Mouse (Mus musculus): Measurements from ENCODE around the gene Ess2.

Gene Ess2

DNA sequence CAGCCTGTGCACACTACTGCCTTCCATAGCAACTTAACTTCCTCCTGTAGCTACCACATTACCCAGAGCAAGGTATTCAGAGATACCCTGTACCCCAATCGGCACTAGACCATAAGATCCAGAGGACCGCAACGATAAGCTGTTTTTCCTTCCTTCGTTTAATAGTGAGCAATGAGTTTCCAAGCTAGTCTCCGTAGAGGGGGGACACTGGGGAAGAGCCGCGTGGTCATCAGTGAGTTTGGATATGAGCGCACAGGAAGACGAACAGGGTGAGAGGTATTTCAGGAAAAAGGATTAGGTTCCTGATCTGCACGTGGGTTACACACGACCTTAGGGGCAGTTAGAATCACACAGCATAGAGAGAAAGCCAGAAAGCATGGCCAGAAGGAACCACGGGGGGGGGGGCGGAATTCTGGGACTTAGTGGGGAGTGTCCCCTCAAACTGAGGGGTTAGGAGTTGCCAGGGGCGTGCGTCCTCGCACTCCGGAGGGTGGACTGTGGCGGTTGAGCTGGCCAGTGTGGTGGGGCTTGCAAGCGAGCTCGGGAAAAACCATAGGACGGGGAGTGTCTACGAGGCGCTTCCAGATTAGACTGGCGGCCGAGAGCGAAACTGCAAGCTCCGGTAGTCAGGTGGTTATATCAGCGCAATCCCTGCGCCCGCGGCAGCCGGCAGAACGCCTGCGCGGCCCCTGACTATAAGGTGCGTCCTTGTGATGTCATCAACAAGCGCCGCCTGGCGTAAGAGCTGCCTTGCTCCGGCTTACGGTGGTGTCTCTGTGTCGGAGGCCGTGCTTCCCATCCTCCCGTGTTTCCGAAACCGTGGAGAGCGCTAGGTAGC, 10.4 kb upstream of the Ess2 start:
- peak; percentile 93 for DNase-seq (ENCODE audit: low read depth, low spot score)

- DNase-seq (ENCODE audit: low read depth, low spot score) = no peak
These were observed 9.4 kb upstream of the Ess2 start for GRCm38 (mm10) chr16:17920586-17920985.

- DNase-seq (ENCODE audit: low read depth, low spot score) = no peak
These were observed 3.4 kb upstream of the Ess2 start, which contains the start of gene Gsc2 for GRCm38 (mm10) chr16:17914307-17915249. Gsc2 (minus strand) TSS chr16:17915059.

DNA sequence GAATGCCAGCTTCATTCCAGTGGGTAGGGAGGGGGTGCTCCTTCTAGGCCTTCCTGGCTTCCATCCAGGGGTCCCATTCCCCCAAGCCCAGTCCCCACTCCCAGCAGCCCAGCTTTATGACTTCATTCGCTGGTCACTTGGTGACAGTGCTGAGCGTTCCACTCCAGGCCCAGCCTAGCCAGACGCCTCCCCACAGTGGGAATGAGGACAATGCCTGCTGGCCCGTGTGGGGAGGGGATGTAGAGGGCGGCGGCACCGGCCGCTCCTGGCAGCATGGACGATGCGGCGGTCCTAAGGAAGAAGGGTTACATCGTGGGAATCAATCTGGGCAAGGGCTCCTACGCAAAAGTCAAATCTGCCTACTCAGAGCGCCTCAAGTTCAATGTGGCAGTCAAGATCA, 12.7 kb downstream of the Ess2 start, which contains the start of the genes Dgcr2 and Tssk2:
Gene Dgcr2, minus strand, starts transcription at position 101 of the 400 bp plus-strand sequence.
Gene Tssk2, plus strand, starts transcription at position 176 of the 400 bp plus-strand sequence.
- DNase-seq (ENCODE audit: low read depth, low spot score) = no peak

GRCm38 (mm10) chr16:17896091-17896490, 15.1 kb downstream of the Ess2 start:
- DNase-seq (ENCODE audit: low read depth, low spot score) = no peak

DNA sequence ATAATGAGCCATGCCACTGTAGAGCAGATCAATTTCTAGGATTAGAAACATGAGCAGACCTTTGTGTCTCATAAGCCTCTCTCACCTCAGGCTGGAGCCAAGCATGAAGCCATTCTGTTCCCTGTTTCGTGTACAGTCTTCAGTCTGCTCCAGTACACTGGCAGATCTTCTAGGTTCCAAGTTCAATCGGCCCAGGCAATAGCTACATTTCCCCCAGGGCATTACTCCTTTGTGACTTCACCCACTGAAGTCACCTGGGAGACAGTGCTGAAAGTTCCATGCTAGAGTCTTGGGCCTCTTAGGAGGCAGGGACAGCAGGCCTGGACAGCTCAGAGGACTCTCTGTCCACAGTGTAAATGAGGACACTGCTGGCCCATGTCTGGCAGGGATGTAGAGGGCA, 17.2 kb downstream of the Ess2 start, which contains the start of gene Tssk1:
Gene Tssk1, plus strand, starts transcription at position 301 of the 400 bp plus-strand sequence.
- DNase-seq (ENCODE audit: low read depth, low spot score) = no peak

DNA sequence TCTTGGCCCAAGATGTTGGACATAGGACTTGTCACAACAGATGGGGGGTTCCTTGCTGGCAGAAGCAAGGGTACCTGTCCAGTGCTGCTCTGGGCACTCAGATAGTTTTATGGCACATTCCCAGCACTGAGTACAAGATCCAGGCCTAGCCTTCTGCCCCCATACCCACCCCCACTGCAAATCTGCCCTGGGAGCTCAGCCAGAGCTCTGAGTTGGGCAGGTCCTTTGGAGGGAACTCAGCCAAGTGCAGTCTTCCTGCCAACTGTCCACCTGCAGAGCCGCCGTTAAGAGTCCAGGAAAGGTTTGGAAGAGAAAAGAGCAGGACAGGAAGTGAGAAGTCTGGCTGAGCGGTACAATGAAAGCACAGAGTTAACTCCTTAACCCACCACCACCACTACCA, 18.5 kb downstream of the Ess2 start:
- no peak for DNase-seq (ENCODE audit: low read depth, low spot score)

GRCm38 (mm10) chr16:17891567-17891959, 19.6 kb downstream of the Ess2 start, which contains the start of gene Gm20518:
Gm20518 (minus strand) TSS chr16:17891671.
- DNase-seq (ENCODE audit: low read depth, low spot score) = peak; percentile 96

GRCm38 (mm10) chr16:17890917-17891566, 20.1 kb downstream of the Ess2 start:
- DNase-seq (ENCODE audit: low read depth, low spot score) = no peak

GRCm38 (mm10) chr16:17890342-17890727, 20.8 kb downstream of the Ess2 start:
- no peak for DNase-seq (ENCODE audit: low read depth, low spot score)

DNA sequence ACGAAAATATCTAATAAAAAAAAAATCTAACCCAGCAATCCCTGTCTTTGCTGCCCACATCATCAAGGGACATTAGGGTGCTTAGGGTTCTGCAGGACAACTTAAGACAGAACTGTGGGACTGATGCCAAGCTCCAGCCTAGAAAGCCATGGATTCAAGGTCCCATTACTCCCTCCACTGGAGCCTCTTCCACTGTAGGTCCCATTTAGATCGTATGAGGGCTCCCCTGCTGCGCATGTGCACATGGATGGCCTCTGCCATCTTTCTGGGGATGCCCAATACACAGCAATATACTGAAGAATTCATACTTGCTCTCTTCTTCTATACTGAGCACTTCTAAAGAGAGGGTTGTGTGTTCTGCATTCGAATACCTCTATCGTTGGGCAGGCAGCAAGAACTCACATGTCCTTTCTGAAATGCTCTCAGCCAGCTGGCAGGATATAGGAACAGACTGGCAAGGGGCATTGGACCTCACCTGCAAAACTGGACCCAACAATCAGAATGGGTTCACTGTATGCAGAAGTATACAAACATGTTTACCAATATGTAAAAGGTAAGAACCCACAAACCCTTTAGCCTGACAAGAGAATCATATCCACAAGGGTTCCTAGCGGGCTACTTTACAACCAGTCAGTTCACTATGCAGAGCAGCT, 21.3 kb downstream of the Ess2 start:
- no peak for DNase-seq (ENCODE audit: low read depth, low spot score)

- no peak for DNase-seq (ENCODE audit: low read depth, low spot score)
These were observed 27.0 kb downstream of the Ess2 start for GRCm38 (mm10) chr16:17884116-17884515.

- DNase-seq (ENCODE audit: low read depth, low spot score) = no peak
These were observed 29.0 kb downstream of the Ess2 start for GRCm38 (mm10) chr16:17882196-17882595.

GRCm38 (mm10) chr16:17879571-17879970, 31.6 kb downstream of the Ess2 start:
- DNase-seq (ENCODE audit: low read depth, low spot score) = no peak

- no peak for DNase-seq (ENCODE audit: low read depth, low spot score)
These were observed 35.1 kb downstream of the Ess2 start for GRCm38 (mm10) chr16:17876096-17876495.

- DNase-seq (ENCODE audit: low read depth, low spot score) = no peak
These were observed 36.0 kb downstream of the Ess2 start for GRCm38 (mm10) chr16:17875174-17875573.

GRCm38 (mm10) chr16:17872995-17873394, 38.2 kb downstream of the Ess2 start:
- no peak for DNase-seq (ENCODE audit: low read depth, low spot score)

- DNase-seq (ENCODE audit: low read depth, low spot score) = no peak
These were observed 39.9 kb downstream of the Ess2 start for GRCm38 (mm10) chr16:17871248-17871647.

DNA sequence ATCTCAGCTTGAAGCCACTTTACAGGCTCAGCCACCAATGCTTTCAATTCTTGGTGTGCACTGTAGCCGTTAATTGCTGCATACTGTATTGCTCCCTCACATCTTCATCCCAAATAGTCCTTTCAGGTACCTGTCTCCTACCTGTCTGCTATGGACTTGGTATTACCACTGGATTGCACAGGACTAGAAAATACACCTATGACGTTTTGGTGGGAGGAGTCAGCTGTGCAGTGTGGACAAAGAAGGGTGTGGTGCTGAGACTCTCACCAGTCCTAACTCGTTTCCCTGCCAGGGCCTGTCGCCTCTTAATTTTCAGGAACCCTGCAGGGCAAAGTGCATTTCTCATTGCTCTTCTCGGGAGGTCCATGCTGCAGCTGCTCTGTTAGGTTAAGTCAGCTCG, 45.4 kb downstream of the Ess2 start:
- DNase-seq (ENCODE audit: low read depth, low spot score) = no peak

GRCm38 (mm10) chr16:17865293-17865692, 45.9 kb downstream of the Ess2 start:
- DNase-seq (ENCODE audit: low read depth, low spot score) = no peak

DNA sequence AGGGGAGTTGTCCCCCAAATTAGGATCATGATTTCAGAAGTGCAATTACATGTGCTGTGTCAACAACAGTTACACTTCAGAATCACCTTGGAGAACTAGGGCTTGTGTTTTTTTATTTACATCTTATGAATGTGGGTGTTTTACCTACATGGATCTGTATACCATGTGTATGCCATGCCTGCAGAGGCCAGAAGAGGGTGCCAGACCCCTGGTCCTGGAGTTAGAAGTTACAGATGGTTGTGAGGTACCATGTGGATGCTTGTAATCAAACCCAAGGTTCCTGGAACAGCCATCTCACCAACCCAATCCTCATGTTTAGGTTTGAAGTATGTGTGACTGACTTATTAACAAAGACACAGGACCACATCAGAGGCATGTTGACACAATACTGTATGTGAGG, 52.6 kb downstream of the Ess2 start:
- no peak for DNase-seq (ENCODE audit: low read depth, low spot score)

Measured in brain, embryonic 18.5 days (tissue).